Mouse (Mus musculus): ENCODE measurements at regions not wholly inside any gene's neighbourhood (a gene's known extent, or its start where the extent isn't known, plus 50 kb on each side); places are given as distances from the start of the nearest gene placed in this dataset.

DNA sequence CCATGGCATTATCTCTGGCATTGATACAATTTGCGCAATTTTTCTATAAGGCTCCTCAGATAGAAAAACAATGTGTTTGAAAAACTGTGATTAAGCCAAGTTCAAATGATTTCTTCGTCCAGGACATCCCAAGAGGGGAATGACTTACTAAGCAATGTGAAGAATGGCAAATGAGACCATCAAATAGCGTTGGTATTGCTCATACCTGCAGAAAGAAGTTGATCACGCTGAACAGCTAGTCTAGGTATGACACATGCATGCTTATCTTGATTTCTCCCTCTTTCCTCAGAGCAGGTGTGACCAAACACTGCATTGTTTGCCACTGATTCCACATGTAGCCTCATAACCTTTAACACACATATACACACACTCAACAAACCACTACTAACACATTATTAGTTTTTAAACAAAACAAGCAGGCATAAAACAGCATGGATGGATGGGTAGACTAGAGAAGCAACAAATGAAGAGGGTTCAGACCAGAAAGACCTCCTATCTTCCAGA, 89.1 kb upstream of the Slc44a1 start:
- Histone ChIP-seq H3K4me3 (ENCODE audit: low read depth, low read length) (no peak overlapping the region), H3K4me1 (ENCODE audit: control insufficient read depth, insufficient read depth, low read length) (no peaks in the 10 kb centered on the region), H3K4me2 (ENCODE audit: low read depth) (no peak overlapping the region), H3K27ac (ENCODE audit: low read depth, low read length) (no peak overlapping the region), H3K9ac (ENCODE audit: low read length) (no peak overlapping the region), H3K36me3 (ENCODE audit: control insufficient read depth, insufficient read depth, low read length) (no peaks in the 10 kb centered on the region), H3K9me3 (ENCODE audit: control insufficient read depth, low read length) (no peaks in the 10 kb centered on the region), H3K27me3 (ENCODE audit: control insufficient read depth, insufficient read depth, low read length) (no peaks in the 10 kb centered on the region)
- 92% methylated on average over 4 of the region's 4 CpGs for WGBS
- ATAC-seq (ENCODE audit: insufficient read depth, low FRiP score, low TSS enrichment) (no peak), DNase-seq (ENCODE audit: low spot score) (no peak)

DNA sequence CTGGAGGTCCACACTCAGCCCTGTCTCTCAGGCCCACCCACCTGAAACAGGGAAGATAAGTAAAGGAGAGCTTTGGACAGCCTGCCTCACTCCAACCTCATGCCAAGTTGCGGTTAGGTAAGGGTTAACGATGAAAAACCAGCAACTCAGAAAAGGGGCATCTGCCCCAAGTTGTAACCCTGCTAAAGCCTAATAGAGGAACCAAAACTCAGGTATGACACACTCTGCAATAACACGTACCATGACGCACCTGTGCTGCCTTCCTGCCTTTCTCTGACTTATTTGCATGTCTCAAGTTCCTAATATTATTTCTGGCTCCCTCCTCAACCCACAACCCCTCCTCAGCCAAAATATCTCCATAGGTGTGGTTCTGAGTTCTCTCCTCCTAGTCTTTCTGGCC, 94.9 kb upstream of the Slc44a1 start:
- no peak overlapping the region for H3K9ac ChIP-seq (ENCODE audit: low read length)
- DNase-seq (ENCODE audit: low spot score) (no peak), ATAC-seq (ENCODE audit: insufficient read depth, low FRiP score, low TSS enrichment) (no peak)
- H3K36me3 ChIP-seq (ENCODE audit: control insufficient read depth, insufficient read depth, low read length) = no peaks in the 10 kb centered on the region
- H3K27me3 ChIP-seq (ENCODE audit: control insufficient read depth, insufficient read depth, low read length) = no peaks in the 10 kb centered on the region
- no peaks in the 10 kb centered on the region for H3K9me3 ChIP-seq (ENCODE audit: control insufficient read depth, low read length)
- H3K27ac ChIP-seq (ENCODE audit: low read depth, low read length) = no peak overlapping the region
- 93% methylated on average over 4 of the region's 4 CpGs for WGBS
- H3K4me1 ChIP-seq (ENCODE audit: control insufficient read depth, insufficient read depth, low read length) = no peaks in the 10 kb centered on the region
- no peak overlapping the region for H3K4me2 ChIP-seq (ENCODE audit: low read depth)
- no peak overlapping the region for H3K4me3 ChIP-seq (ENCODE audit: low read depth, low read length)

DNA sequence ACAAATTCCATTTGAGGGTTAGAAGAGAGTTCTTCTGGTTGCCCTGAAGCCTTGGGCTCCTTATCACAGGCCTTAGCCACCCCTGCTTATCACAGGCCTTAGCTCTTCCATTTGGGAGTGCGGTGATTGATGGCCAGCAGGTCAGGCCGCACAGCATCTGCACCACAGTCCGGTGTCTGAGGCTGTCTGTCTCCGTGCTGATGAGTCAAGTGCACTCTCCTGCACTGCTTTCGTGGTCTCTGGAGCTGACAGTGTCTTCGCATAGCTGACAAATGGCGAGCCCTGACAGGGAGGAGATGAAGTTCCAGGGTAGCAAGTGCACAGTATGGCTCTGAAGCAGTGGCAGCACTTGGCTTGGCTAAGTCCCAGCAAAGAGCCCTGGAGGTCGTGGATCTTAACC, 95.7 kb upstream of the Slc44a1 start:
- Histone ChIP-seq H3K9me3 (ENCODE audit: control insufficient read depth, low read length) (no peaks in the 10 kb centered on the region), H3K4me3 (ENCODE audit: low read depth, low read length) (no peak overlapping the region), H3K27me3 (ENCODE audit: control insufficient read depth, insufficient read depth, low read length) (no peaks in the 10 kb centered on the region), H3K27ac (ENCODE audit: low read depth, low read length) (no peak overlapping the region), H3K4me1 (ENCODE audit: control insufficient read depth, insufficient read depth, low read length) (no peaks in the 10 kb centered on the region), H3K9ac (ENCODE audit: low read length) (no peak overlapping the region; the same call in 1 of the 2 replicates), H3K36me3 (ENCODE audit: control insufficient read depth, insufficient read depth, low read length) (no peaks in the 10 kb centered on the region), H3K4me2 (ENCODE audit: low read depth) (no peak overlapping the region)
- no peak for ATAC-seq (ENCODE audit: insufficient read depth, low FRiP score, low TSS enrichment)
- no peak for DNase-seq (ENCODE audit: low spot score)
- WGBS = 77% methylated on average over 8 of the region's 8 CpGs

DNA sequence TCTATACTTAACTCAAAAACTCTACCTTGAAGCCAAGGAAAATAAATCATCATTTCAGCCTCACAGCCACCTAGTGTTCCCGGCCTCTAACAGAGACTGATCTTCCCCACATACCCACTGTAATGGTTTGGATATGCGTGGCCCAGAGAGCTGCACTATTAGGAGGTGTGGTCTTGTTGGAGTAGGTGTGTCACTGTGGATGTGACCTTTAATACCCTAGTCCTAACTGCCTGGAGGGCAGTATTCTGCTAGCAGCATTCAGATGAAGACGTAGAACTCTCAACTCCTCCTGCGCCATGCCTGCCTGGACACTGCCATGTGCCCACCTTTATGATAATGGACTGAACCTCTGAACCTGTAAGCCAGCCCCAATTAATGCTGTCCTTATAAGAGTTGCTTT, 99.0 kb upstream of the Slc44a1 start:
- Histone ChIP-seq H3K36me3 (ENCODE audit: control insufficient read depth, insufficient read depth, low read length) (no peaks in the 10 kb centered on the region), H3K9ac (ENCODE audit: low read length) (no peak overlapping the region), H3K4me2 (ENCODE audit: low read depth) (no peak overlapping the region), H3K27ac (ENCODE audit: low read depth, low read length) (no peak overlapping the region), H3K4me3 (ENCODE audit: low read depth, low read length) (no peak overlapping the region), H3K27me3 (ENCODE audit: control insufficient read depth, insufficient read depth, low read length) (no peaks in the 10 kb centered on the region), H3K9me3 (ENCODE audit: control insufficient read depth, low read length) (no peaks in the 10 kb centered on the region), H3K4me1 (ENCODE audit: control insufficient read depth, insufficient read depth, low read length) (peaks cover 2% of the 10 kb centered on the region; the same call in 1 of the 2 replicates)
- 94% methylated on average over 4 of the region's 4 CpGs for WGBS
- ATAC-seq (ENCODE audit: insufficient read depth, low FRiP score, low TSS enrichment) (no peak), DNase-seq (ENCODE audit: low spot score) (no peak)

DNA sequence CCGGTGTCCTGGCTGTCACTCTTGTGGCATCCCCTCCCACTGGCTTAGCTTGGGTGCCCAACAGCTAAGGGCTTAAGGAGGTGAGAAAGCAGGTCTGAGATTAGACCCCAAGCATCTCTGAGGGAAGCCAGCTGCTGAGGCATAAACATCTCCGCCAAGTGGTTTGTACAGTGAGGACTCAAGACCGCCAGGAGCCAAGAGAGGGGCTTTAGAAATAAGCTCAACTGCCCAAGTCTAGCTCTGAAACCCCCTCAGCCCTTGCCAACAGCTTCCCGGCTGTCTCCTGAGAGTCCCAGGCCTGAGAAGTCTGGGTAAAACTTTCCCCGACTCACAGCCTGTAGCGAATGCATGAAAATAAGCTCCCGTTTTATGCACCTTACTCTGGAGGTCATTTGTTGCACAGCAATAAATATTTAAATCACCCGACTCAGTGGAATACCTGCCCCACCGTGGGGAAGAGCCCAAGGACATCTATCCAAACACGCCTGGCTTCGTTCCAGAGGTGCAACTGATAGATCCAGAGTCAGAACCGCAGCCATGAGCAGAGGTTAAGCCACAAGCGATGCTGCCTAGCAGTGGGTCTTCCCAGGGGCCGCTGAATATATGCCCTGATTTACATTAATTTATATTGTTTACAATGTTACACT, 100.1 kb upstream of the Slc44a1 start:
- Histone ChIP-seq H3K4me2 (ENCODE audit: low read depth) (no peak overlapping the region), H3K27me3 (ENCODE audit: control insufficient read depth, insufficient read depth, low read length) (no peaks in the 10 kb centered on the region), H3K4me3 (ENCODE audit: low read depth, low read length) (no peak overlapping the region), H3K36me3 (ENCODE audit: control insufficient read depth, insufficient read depth, low read length) (no peaks in the 10 kb centered on the region), H3K4me1 (ENCODE audit: control insufficient read depth, insufficient read depth, low read length) (peaks cover 2% of the 10 kb centered on the region; the same call in 1 of the 2 replicates), H3K27ac (ENCODE audit: low read depth, low read length) (no peak overlapping the region), H3K9ac (ENCODE audit: low read length) (no peak overlapping the region), H3K9me3 (ENCODE audit: control insufficient read depth, low read length) (no peaks in the 10 kb centered on the region)
- no peak for ATAC-seq (ENCODE audit: insufficient read depth, low FRiP score, low TSS enrichment)
- WGBS = 87% methylated on average over 13 of the region's 14 CpGs
- no peak for DNase-seq (ENCODE audit: low spot score)

DNA sequence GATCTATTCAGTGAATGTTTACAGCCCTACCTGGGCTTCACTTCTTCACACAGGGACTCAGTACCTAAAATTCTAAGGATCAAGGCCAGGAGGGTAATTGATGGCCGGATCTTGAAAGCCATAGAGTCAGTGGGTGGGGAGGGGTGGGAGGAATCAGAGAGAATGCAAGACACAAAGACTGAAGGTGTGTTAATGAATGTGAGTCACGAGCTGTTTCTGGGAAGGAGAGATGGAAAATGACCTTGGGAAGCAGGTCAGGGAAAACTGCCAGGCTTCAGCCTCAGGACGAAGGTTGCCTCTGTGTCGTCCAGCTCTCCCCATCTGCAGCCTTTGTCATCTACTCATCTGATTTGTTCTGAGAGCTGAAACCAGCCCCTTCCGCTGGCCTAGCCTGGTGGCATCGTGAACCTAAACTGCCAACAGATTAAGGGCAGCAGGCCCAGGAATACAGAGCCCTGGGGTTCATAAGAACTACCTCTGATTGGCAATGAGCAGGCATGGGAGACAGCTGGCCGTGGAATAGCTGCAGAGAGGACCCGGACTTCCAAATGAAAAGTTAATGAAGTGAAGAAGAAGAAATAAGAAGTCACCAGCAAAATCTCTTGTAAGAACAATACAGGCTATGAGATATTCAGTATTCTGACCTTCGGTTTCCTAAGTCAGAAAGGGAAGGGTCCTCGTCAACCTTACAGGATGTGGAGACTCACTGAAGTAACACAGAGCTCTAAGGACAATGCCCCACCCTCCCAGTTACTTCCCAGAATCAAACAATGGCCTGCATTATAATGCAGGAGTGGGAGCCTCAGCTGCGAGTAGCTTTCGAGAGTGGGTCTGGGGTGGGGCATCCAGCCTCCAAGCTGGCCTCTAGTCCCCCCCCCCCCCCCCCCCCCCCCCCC, 100.8 kb upstream of the Slc44a1 start:
- Histone ChIP-seq H3K27me3 (ENCODE audit: control insufficient read depth, insufficient read depth, low read length) (no peaks in the 10 kb centered on the region), H3K36me3 (ENCODE audit: control insufficient read depth, insufficient read depth, low read length) (no peaks in the 10 kb centered on the region), H3K4me2 (ENCODE audit: low read depth) (no peak overlapping the region), H3K4me3 (ENCODE audit: low read depth, low read length) (no peak overlapping the region), H3K9ac (ENCODE audit: low read length) (no peak overlapping the region), H3K27ac (ENCODE audit: low read depth, low read length) (no peak overlapping the region), H3K9me3 (ENCODE audit: control insufficient read depth, low read length) (no peaks in the 10 kb centered on the region), H3K4me1 (ENCODE audit: control insufficient read depth, insufficient read depth, low read length) (peaks cover 2% of the 10 kb centered on the region; the same call in 1 of the 2 replicates)
- WGBS = 43% methylated on average over 12 of the region's 12 CpGs
- no peak for DNase-seq (ENCODE audit: low spot score)
- no peak for ATAC-seq (ENCODE audit: insufficient read depth, low FRiP score, low TSS enrichment)

DNA sequence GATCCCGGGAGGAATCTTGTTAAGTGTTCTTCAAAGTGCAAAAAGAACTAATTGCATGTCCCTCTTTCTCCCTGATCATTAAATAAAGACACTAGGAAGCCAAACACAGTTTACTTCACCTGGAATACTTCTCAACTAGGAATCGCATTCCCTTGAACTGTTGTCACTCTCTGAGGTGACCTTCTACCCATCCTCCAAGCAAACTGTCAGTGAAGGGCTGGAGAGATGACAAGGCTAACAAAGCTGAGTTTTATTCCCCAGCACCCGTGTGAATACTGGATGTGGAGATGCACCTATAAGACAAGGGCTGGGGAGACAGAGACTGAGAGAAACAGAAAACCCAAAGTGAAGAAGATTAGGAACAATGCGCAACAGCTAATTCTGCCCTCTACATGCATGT, 101.7 kb upstream of the Slc44a1 start:
- H3K27ac ChIP-seq (ENCODE audit: low read depth, low read length) = no peak overlapping the region
- H3K9me3 ChIP-seq (ENCODE audit: control insufficient read depth, low read length) = no peaks in the 10 kb centered on the region
- H3K27me3 ChIP-seq (ENCODE audit: control insufficient read depth, insufficient read depth, low read length) = no peaks in the 10 kb centered on the region
- no peak overlapping the region for H3K9ac ChIP-seq (ENCODE audit: low read length)
- no peak for DNase-seq (ENCODE audit: low spot score)
- H3K4me2 ChIP-seq (ENCODE audit: low read depth) = no peak overlapping the region
- peaks cover 2% of the 10 kb centered on the region; the same call in 1 of the 2 replicates for H3K4me1 ChIP-seq (ENCODE audit: control insufficient read depth, insufficient read depth, low read length)
- no peaks in the 10 kb centered on the region for H3K36me3 ChIP-seq (ENCODE audit: control insufficient read depth, insufficient read depth, low read length)
- no peak overlapping the region for H3K4me3 ChIP-seq (ENCODE audit: low read depth, low read length)
- no peak for ATAC-seq (ENCODE audit: insufficient read depth, low FRiP score, low TSS enrichment)
- 82% methylated on average over 4 of the region's 4 CpGs for WGBS

DNA sequence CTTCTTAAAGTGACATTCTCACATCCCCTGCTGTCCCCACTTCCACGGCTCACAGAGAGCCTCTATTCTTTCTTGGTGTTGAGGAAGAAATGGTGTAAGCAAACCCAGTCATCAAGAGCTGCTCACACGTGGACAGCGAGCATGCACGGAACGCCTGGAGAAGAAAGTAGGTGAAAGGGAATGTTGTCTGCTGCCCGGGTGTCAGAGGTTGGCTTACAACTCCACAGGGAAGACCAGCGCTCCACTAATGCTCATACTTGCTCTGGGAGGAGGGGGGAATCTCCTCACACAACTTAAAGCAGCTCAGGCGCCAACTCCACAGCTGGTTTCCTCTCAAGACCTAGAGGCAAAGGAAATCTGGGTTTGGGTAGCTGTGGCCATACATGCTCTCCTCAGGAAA, 102.4 kb upstream of the Slc44a1 start:
- Histone ChIP-seq H3K4me1 (ENCODE audit: control insufficient read depth, insufficient read depth, low read length) (peaks cover 2% of the 10 kb centered on the region; the same call in 1 of the 2 replicates), H3K4me3 (ENCODE audit: low read depth, low read length) (no peak overlapping the region), H3K27ac (ENCODE audit: low read depth, low read length) (no peak overlapping the region), H3K27me3 (ENCODE audit: control insufficient read depth, insufficient read depth, low read length) (no peaks in the 10 kb centered on the region), H3K4me2 (ENCODE audit: low read depth) (no peak overlapping the region), H3K9me3 (ENCODE audit: control insufficient read depth, low read length) (no peaks in the 10 kb centered on the region), H3K36me3 (ENCODE audit: control insufficient read depth, insufficient read depth, low read length) (no peaks in the 10 kb centered on the region), H3K9ac (ENCODE audit: low read length) (no peak overlapping the region)
- whole genome bisulfite sequencing = 41% methylated on average over 8 of the region's 8 CpGs
- ATAC-seq (ENCODE audit: insufficient read depth, low FRiP score, low TSS enrichment) (no peak), DNase-seq (ENCODE audit: low spot score) (peak; percentile 35)
